Mouse (Mus musculus) liver, adult 2 months (tissue): ENCODE results near the gene Ugt8a.

ENCODE experiments used
- CTCF ChIP-seq: fragments of 200-500 bp; IDR thresholded peaks from 2 replicates; pipeline ENCODE4 v1.5.1; 2011; ENCODE audit warnings: low read depth, low read length, control low read depth
- POLR2A ChIP-seq: fragments of 200-500 bp; IDR thresholded peaks from 2 replicates; pipeline ENCODE4 v1.6.1; 2011; ENCODE audit warnings: low read length, control low read depth; ENCODE audit not compliant: insufficient read depth; ENCODE audit errors: extremely low read depth

DNA sequence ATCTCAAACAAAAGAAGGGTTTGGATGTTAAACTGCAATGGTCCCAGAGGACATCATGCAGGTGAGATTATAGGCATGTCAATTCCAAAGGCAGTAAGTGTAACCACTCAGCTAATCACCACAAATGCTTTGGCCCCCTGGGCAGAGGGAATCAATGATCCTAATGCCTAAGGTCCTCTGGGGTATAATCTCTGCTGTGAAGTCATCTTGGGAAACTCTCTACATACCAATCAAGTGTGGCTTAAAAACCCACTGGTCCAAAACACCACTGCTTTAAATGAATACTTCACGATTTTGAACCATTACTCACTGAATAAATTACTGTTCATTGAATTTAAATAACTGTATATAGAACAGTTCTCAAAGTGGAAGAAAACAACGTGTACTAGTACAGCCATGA lies 51.3 kb downstream of the Ugt8a start:
- no peak for TF ChIP-seq CTCF
- TF ChIP-seq POLR2A = no peak
